Mouse (Mus musculus): ENCODE results near the gene Pigq.

Pigq gene

DNA sequence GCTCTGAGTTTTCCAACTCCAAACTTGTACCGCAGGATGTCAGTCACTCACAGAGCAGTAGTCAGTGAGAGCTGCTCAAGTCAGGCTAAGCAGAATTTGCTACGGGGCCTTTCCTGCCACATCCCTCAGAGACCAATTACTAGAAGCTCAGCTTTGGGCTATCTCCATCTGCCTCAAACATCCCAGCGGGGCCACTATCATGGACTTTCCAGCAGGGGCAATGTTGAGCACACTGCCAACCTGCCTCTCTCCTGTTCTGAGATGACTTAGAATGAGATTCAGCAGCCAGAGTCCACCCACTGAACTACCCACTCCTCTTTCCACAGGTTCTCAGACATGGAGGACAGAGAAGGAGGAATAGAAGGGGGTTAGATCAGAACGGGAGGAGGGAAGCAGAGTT is 59.1 kb downstream of the Pigq start:
- no peak for TF ChIP-seq GATA4 (IDR thresholded peaks at IDR 0.05; ENCODE audit: insufficient replicate concordance, low read length)

DNA sequence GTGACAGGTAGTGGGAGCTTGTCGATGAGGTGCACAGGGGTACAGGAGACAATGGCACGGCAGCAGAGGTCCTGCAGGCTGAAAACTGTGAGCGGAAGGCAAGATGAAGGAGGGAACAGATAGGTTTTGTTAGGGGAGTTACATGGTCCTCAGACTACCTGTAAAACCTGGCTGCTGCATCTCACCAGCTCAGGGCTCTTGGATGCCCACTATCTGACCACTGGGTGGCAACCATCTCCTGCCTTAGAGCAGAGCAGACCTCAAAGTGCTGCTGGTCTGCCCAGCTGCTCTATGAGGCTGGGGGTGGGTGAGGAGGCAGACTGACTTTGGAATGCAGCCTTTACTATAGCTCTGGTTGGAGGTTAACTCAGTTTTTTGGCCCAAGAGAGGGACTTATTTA is 60.9 kb downstream of the Pigq start:
- no peak for TF ChIP-seq GATA4 (IDR thresholded peaks at IDR 0.05; ENCODE audit: insufficient replicate concordance, low read length)

DNA sequence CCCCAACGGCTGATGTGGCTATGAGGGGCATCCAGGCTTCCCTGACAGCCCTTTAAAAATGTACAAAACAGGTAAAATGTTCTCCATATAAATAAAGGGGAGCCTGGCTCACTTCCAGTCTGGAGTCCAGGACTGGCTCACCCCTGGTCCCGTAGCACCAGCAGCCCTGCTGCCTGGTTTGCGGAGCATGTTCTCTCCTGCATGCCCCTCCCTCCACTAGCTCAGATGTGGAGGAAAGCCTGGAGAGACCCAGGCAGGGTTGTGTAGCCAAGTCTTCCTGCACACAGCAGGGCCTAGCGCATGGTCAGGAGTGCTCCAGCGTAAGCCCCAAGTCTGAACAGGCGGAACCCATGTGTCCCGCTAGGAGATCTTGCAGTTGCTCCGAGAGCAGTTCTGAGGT is 61.5 kb downstream of the Pigq start:
- no peak for TF ChIP-seq GATA4 (IDR thresholded peaks at IDR 0.05; ENCODE audit: insufficient replicate concordance, low read length)

- TF ChIP-seq GATA4 (IDR thresholded peaks at IDR 0.05; ENCODE audit: insufficient replicate concordance, low read length), result no peak
Observed at GRCm38 (mm10) chr17:25882306-25882705, 62.4 kb downstream of the Pigq start.

DNA sequence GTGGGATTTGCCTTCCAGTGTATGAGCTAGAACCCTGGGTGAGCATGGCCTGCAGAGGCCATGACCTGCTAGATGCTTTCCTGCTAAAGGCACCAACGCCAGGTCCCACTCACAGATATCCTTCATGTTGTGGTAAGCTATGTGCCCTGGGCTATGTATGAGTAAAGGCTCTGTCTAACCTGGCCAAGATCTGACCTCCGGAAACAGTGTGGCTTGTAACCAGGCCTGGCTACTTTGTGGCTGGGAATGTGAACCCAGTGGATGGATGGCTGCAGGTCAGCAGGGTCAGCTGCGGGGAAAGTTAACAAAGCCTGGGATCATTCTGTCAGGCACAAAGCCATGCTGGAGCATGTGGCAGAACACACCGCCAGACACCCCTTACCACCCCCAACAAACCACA is 63.0 kb downstream of the Pigq start:
- TF ChIP-seq GATA4 (IDR thresholded peaks at IDR 0.05; ENCODE audit: insufficient replicate concordance, low read length), result no peak

DNA sequence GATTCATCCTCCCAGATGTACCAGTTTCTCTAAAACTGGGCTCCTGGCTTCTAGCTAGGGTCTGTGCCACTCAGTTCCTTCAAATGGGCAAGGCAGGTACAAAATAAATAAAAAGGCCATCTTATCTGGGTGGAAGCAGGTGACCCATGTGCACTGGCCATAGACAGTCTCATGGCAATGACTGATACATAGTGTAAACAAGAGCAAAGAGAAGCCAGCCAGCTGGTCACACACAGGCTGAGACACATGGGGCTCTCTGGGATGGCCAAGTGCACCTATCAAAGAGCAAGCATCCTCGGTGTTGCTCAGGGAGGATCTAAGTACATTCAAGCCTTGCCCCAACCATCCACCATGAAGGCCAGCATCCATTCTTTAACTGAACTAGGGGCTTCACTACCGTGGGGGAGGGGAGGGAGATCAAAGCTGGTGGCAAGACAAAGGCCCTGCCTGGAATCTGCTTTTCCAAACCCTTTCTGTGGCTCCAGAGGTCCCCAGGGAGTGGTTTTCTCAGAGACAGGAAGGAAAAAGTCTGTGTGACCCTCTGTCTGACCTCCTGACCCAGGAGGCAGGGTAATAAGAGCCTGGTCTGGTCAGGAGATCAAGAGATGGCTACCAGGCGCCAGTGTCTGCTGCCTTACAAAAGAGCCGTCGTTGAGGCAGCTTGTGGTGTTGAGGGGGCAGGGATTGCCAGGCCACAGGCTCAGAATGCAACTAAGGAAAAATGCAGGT is 63.7 kb downstream of the Pigq start:
- TF ChIP-seq GATA4 (IDR thresholded peaks at IDR 0.05; ENCODE audit: insufficient replicate concordance, low read length), result no peak

DNA sequence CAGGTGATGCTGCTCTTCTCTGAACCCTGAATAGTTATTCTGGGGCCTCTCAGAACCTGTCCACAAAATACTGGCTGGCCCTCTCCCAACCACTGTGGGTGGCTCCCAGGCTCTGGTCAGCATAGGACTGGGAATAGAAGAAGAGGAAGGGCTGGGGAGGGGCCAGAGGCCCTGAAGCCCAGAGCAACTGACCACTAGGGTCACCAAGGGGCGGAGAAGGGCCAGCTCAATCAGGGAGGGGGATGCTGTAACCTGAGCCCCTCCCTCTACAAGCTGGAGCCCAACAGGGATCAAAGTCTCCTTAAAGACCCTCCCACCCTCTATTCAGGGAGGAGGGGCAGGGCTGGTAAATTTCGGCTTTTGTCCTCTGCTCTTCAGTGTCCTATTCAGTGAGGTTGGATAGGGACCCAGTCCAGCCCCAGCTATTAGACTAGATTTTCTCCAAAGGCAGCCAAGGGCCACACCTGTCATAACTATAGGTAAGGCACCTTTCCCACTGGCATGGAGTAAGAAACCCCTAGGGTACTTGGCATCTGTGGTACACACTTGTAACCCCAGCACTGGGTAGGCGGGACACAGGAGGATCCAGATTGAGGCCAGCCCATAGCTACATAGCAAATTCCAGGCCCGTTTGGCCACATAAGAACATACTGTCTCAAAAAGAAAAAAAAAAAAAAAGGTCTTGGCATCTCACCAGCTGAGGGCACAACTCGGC is 64.4 kb downstream of the Pigq start, which contains the start of gene Wfikkn1:
Gene Wfikkn1 (minus strand): TSS at position 663 of the 715 bp plus-strand sequence.
- no peak for TF ChIP-seq GATA4 (IDR thresholded peaks at IDR 0.05; ENCODE audit: insufficient replicate concordance, low read length)

DNA sequence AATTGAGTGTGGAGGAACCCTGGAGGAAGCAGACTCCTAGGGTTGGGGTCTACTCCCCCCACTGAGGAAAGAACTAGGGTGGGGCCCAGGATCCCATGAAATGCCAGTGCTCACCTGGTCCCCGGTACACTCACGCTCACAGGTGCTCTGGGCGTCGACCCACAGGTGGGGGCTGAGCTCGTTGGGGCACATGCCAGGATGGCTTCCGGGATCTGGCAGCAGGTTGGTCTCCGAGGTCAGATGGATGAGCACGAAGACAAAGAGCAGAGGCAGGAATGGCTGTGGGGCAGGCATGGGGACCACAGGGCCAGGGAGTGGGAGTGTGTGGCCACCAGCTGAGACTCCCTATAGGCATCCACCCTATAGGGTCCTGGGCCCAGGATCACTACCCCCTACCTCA is 65.0 kb downstream of the Pigq start:
- TF ChIP-seq GATA4 (IDR thresholded peaks at IDR 0.05; ENCODE audit: insufficient replicate concordance, low read length), result no peak

DNA sequence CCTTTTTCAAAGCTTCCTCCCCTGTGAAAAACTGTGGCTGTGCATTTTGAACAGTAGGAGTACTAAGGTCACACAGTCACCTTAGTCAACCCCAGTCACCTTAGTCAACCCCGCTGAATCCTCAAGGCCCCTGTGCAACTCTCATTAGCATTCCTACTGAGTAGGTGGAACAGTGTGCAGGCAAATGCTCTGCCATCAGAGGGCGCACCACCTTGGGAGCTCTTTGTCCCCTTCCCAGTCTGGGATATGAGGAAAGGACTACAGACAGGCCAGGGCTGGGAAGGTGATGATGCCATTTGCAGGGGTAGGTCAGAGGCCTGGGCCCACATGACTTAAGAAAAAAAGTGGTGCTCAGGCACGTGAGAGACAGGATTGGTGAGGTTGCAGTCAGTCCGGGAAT is 65.5 kb downstream of the Pigq start:
- no peak for TF ChIP-seq GATA4 (IDR thresholded peaks at IDR 0.05; ENCODE audit: insufficient replicate concordance, low read length)

DNA sequence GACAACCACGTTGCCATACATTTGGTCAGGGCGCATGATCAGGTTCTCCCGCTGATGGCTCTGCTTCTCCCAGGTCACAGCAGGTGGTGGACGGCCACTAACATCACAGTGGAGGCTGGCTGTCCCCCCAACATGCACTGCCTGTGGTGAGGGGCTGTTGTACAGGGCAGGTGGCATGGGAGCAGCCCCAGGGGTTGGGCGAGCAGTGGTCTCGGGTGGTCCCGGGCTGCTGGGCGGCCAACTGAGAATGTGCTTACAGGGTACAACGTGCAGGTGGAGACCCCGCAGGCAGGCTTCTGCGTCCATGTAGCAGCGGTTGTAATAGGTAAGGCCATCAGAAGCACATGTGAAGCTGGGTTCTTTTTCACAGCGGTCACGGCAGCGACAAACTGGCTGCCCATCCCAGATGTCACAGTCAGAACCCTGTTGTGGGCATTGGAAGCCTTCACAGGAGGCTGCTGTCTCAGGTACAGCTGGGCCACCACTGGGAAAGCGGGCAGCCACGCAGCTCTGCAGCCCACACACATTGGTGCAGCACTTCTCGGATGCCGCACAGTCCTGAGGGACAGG is 66.0 kb downstream of the Pigq start:
- TF ChIP-seq GATA4 (IDR thresholded peaks at IDR 0.05; ENCODE audit: insufficient replicate concordance, low read length), result no peak

GRCm38 (mm10) chr17:25877741-25878610 is 66.8 kb downstream of the Pigq start:
- TF ChIP-seq GATA4 (IDR thresholded peaks at IDR 0.05; ENCODE audit: insufficient replicate concordance, low read length), result no peak

DNA sequence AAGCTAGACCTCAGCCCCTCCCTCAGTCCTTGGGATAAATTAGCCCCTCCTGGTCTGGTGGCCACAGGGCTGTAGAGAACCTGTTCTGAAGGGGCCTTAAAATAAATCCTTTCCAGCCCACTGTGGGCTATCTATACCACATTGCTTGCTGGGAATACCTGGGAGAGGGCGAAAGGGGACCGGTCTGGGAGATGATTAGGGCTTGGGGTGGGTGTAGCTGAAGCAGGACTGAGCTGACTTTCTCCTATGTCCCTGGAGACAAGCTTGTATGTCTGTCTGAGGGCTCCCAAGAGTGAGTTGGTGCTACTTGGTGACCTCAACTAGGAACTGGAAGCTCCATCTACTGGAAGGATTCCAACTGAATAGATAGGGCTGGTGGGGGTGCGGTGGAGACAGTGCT is 67.7 kb downstream of the Pigq start:
- no peak for TF ChIP-seq GATA4 (IDR thresholded peaks at IDR 0.05; ENCODE audit: insufficient replicate concordance, low read length)
